ENCODE assay signal across 31 mouse cellular contexts in the genomic region with DNA sequence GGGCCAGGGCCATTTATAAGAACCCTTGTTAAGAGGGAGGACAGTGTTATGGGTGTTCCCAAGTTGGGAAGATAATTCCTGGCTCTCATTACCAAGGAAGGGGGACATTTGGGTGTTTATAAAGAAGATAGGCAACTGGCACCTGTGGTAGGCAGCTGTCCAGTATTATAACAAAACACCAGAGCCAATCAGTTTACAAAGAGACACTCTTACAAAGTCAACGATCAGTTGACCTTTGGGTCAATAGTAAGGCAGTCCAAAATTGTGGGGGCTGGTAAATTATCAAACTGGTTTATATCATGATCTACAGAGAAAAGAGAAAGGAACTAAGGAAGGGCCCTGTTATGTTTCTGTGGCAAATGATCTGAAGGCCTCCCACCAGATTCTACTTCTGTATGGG.
"Had no signal": no experiment of that assay in that cellular context is flagged by ENCODE, and none has a peak within 500 bp of the region (broad histone marks: within the 10 kb centered on the region; RNA-seq: fewer than 3 reads in every experiment).

No protein-coding gene starts in this region.

- H3K4me1 ChIP-seq: heart, embryonic 15.5 days; hindbrain, embryonic 12.5 days; intestine, embryonic 15.5 days had no signal

- H3K27me3 ChIP-seq: heart, embryonic 12.5 days; heart, embryonic 13.5 days; heart, embryonic 15.5 days; hindbrain, embryonic 12.5 days; hindbrain, embryonic 13.5 days; hindbrain, embryonic 15.5 days; intestine, embryonic 15.5 days; kidney, embryonic 15.5 days had no signal

- H3K4me3 ChIP-seq: heart, embryonic 10.5 days; heart, embryonic 12.5 days; heart, embryonic 13.5 days; heart, embryonic 15.5 days; hindbrain, embryonic 10.5 days; hindbrain, embryonic 12.5 days; hindbrain, embryonic 13.5 days; hindbrain, embryonic 15.5 days; intestine, embryonic 15.5 days; kidney, embryonic 15.5 days; left cerebral cortex, adult 2 months had no signal

- H3K9me3 ChIP-seq: heart, embryonic 10.5 days; heart, embryonic 12.5 days; heart, embryonic 13.5 days; heart, embryonic 15.5 days; hindbrain, embryonic 10.5 days; hindbrain, embryonic 12.5 days; hindbrain, embryonic 13.5 days; hindbrain, embryonic 15.5 days; intestine, embryonic 15.5 days; kidney, embryonic 15.5 days had no signal

- H3K9ac ChIP-seq: heart, embryonic 12.5 days; heart, embryonic 13.5 days; heart, embryonic 15.5 days; hindbrain, embryonic 12.5 days; hindbrain, embryonic 13.5 days; hindbrain, embryonic 14.5 days; hindbrain, embryonic 15.5 days; intestine, embryonic 15.5 days; kidney, embryonic 15.5 days had no signal

- ATAC-seq: inflammation-experienced regulatory T-cells, adult 6 months; intestine, embryonic 15.5 days; intestine, embryonic 16.5 days; intestine, postnatal 0 days had no signal

- H3K4me2 ChIP-seq: heart, embryonic 11.5 days; heart, embryonic 12.5 days; heart, embryonic 13.5 days; heart, embryonic 15.5 days; hindbrain, embryonic 12.5 days; hindbrain, embryonic 13.5 days; hindbrain, embryonic 14.5 days; hindbrain, embryonic 15.5 days; intestine, embryonic 15.5 days; kidney, embryonic 15.5 days had no signal

- H3K27ac ChIP-seq: heart, embryonic 10.5 days; heart, embryonic 13.5 days; heart, embryonic 15.5 days; hindbrain, embryonic 10.5 days; hindbrain, embryonic 12.5 days; hindbrain, embryonic 13.5 days; hindbrain, embryonic 14.5 days; hindbrain, embryonic 15.5 days; hindbrain, postnatal 0 days; intestine, embryonic 15.5 days; kidney, embryonic 15.5 days; kidney, postnatal 0 days; left cerebral cortex, adult 2 months had no signal

- DNase-seq: heart, postnatal 36 days; heart, postnatal 4 days; kidney, adult 11 months; kidney, adult 18-20 months; kidney, adult 2 months; kidney, adult 8-10 months; kidney, adult 9 months; kidney, postnatal 10 days; kidney, postnatal 14 days; kidney, postnatal 25 days; kidney, postnatal 36 days; kidney, postnatal 4 days; layer of hippocampus, postnatal 36 days had no signal

- H3K36me3 ChIP-seq: heart, embryonic 10.5 days; heart, embryonic 12.5 days; heart, embryonic 13.5 days; heart, embryonic 15.5 days; hindbrain, embryonic 10.5 days; hindbrain, embryonic 12.5 days; hindbrain, embryonic 13.5 days; hindbrain, embryonic 15.5 days; intestine, embryonic 15.5 days; kidney, embryonic 15.5 days had no signal
